Mouse (Mus musculus): ENCODE results near the gene Pemt.

- TF ChIP-seq CTCF (IDR thresholded peaks at IDR 0.05; ENCODE audit: low read depth), result no peak
- TF ChIP-seq EP300 (optimal IDR thresholded peaks at IDR 0.05), result no peak
These were observed 15.3 kb upstream of the Pemt start for GRCm38 (mm10) chr11:60061504-60062006.
